Mouse (Mus musculus): ENCODE data around the gene Urb2. TPM values are rescaled to one million over a fixed set of nuclear protein-coding genes. Genes with fewer than 3 reads are reported as not detected.
"Not testable (repeated sequence)": the region's sequence is repeated elsewhere in the genome, so short reads cannot be mapped to it uniquely, and the experiment has no call there.

Urb2 gene
- polyA plus RNA-seq, 2 experiments: 6.7 to 11.9 TPM

DNA sequence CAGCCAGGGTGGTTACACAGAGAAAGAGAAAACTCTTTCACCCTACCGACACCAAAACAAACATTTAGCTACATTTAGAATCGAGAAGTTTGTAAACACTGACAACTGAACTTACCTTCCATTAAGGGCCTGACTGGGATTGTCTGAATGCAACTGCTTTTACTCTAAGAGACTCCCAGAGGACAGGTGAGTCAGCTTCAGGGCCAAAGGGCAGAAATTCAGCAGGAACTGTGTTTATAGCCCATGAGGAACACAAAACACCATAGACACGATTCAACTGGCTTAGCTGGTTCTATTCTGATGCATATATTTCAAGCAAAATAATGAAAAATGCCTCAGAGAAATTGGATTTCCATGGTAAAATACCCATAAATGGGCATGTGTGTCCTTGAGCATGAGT is 6.6 kb upstream of the Urb2 start:
- Histone ChIP-seq H3K27ac (replicated peaks; ENCODE audit: low read depth, low read length) (no peak overlapping the region), H3K27me3 (ENCODE audit: control insufficient read depth, insufficient read depth, low read length) (no peaks in the 10 kb centered on the region), H3K36me3 (ENCODE audit: control insufficient read depth, insufficient read depth, low read length) (peaks cover under 1% of the 10 kb centered on the region; the same call in 1 of the 2 replicates), H3K4me3 (replicated peaks; ENCODE audit: low read length) (no peak overlapping the region), H3K4me2 (replicated peaks; ENCODE audit: low read depth, low read length, severe bottlenecking) (no peak overlapping the region), H3K4me1 (ENCODE audit: control insufficient read depth, insufficient read depth, low read length) (peaks cover 11% of the 10 kb centered on the region), H3K9ac (ENCODE audit: low read depth, low read length, severe bottlenecking) (no peak overlapping the region), H3K9me3 (ENCODE audit: control insufficient read depth, low read length) (no peaks in the 10 kb centered on the region)
- no peak for TF ChIP-seq POLR2A (IDR thresholded peaks at IDR 0.05; ENCODE audit: borderline replicate concordance, extremely low read depth, insufficient read depth, insufficient read length)
- no peak for DNase-seq (ENCODE audit: low spot score)
- no peak for ATAC-seq (ENCODE audit: low FRiP score, low read depth)
- WGBS: 80% methylated on average over 3 of the region's 3 CpGs

DNA sequence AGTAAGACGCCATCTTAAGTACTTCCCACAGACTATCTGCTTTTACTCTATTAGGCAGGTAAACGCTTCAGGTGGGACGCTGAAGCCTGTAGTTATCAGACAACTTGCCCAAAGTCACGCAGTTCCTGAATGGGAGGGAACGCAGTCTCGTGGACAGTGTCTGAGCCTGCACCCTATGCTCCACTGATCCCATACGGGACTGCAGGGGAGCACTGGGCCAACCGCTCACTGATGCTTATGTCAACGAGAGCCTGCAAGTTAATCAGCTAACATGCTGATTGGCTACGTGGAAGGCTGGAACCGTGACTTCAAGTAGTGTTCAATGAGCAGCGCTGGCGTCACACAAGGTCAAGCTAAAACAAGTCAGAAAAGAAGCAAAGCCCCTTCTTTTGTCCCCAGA is 1.5 kb upstream of the Urb2 start:
- 34% methylated on average over 13 of the region's 13 CpGs for WGBS
- H3K27me3 ChIP-seq (ENCODE audit: control insufficient read depth, insufficient read depth, low read length): no peaks in the 10 kb centered on the region
- peaks cover 8% of the 10 kb centered on the region for H3K36me3 ChIP-seq (ENCODE audit: control insufficient read depth, insufficient read depth, low read length)
- H3K9me3 ChIP-seq (ENCODE audit: control insufficient read depth, low read length): no peaks in the 10 kb centered on the region
- TF ChIP-seq POLR2A (IDR thresholded peaks at IDR 0.05; ENCODE audit: borderline replicate concordance, extremely low read depth, insufficient read depth, insufficient read length): no peak
- H3K4me2 ChIP-seq (replicated peaks; ENCODE audit: low read depth, low read length, severe bottlenecking): peak overlapping the region; percentile 66
- H3K4me3 ChIP-seq (replicated peaks; ENCODE audit: low read length): peak overlapping the region; percentile 79
- H3K27ac ChIP-seq (replicated peaks; ENCODE audit: low read depth, low read length): no peak overlapping the region
- no peak for DNase-seq (ENCODE audit: low spot score)
- peak overlapping the region; percentile 84 for H3K9ac ChIP-seq (ENCODE audit: low read depth, low read length, severe bottlenecking)
- no peak for ATAC-seq (ENCODE audit: low FRiP score, low read depth)
- peaks cover 26% of the 10 kb centered on the region for H3K4me1 ChIP-seq (ENCODE audit: control insufficient read depth, insufficient read depth, low read length)

DNA sequence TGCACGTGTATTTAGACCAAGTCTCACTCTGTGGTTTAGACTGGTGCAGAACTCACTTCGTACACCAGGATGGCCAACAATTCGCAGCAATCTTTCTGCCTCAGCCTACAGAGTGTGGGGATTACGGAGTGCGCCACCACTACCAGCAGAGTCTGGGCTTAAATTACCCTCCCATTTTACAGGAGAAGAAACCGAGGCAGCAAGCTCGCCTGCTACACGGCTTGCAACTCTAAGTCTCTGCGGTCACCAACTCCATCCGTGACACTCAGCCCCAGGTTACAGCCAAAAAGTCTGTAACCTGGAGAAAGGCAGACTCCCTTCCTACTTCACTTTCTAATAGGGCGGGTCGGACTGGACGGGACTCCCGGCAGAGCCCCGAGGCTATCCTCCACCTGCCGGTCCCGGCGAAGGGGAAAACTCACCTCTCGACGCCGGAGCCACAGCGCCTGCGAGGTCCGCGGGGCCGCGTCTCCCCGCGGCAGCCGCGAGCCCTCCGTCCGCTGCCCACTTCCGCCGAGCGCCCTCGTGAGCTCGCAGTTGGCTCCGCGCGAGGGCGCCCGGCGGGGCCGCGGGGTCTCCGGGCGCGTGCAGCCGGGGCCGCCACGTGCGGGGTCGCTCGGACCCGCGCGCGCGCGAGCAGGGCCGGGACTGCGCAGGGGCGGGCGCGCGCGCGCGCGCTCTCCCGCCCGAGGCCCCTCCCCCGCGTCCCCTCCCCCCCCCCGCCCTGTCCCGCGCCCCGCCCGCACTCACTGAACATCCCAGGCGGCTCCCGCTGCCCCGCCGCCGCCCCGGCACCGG is 670 bp upstream of the Urb2 start:
- peak overlapping the region; percentile 79 for H3K4me3 ChIP-seq (replicated peaks; ENCODE audit: low read length)
- peak; percentile 90 for ATAC-seq (ENCODE audit: low FRiP score, low read depth)
- 0 out of 2 replicates have a peak, but pooled peaks have one; percentile 15 for TF ChIP-seq POLR2A (IDR thresholded peaks at IDR 0.05; ENCODE audit: borderline replicate concordance, extremely low read depth, insufficient read depth, insufficient read length)
- peak overlapping the region; percentile 84 for H3K9ac ChIP-seq (ENCODE audit: low read depth, low read length, severe bottlenecking)
- H3K9me3 ChIP-seq (ENCODE audit: control insufficient read depth, low read length): no peaks in the 10 kb centered on the region
- DNase-seq (ENCODE audit: low spot score): peak; percentile 64
- 4% methylated on average over 30 of the region's 87 CpGs for WGBS
- no peaks in the 10 kb centered on the region for H3K27me3 ChIP-seq (ENCODE audit: control insufficient read depth, insufficient read depth, low read length)
- peak overlapping the region; percentile 87 for H3K27ac ChIP-seq (replicated peaks; ENCODE audit: low read depth, low read length)
- H3K4me1 ChIP-seq (ENCODE audit: control insufficient read depth, insufficient read depth, low read length): peaks cover 26% of the 10 kb centered on the region
- peak overlapping the region; percentile 66 for H3K4me2 ChIP-seq (replicated peaks; ENCODE audit: low read depth, low read length, severe bottlenecking)
- H3K36me3 ChIP-seq (ENCODE audit: control insufficient read depth, insufficient read depth, low read length): peaks cover 12% of the 10 kb centered on the region

DNA sequence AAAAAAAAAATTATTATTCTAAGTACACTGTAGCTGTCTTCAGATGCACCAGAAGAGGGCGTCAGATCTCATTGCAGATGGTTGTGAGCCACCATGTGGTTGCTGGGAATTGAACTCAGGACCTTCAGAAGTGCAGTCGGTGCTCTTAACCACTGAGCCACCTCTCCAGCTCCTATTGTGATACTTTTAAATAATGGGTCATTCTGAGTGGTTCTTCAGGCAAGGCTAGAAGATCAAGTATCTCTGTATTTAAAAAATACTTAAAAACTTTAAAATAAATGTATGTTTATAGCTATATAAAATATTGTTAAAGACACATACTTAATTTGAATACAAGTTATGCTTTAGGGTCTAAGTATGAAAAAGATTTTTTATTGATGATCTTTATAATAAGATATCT is 5.0 kb downstream of the Urb2 start:
- not testable (repeated sequence) for H3K27ac ChIP-seq (replicated peaks; ENCODE audit: low read depth, low read length); H3K9me3 ChIP-seq (ENCODE audit: control insufficient read depth, low read length); H3K4me1 ChIP-seq (ENCODE audit: control insufficient read depth, insufficient read depth, low read length); H3K9ac ChIP-seq (ENCODE audit: low read depth, low read length, severe bottlenecking); ATAC-seq (ENCODE audit: low FRiP score, low read depth); H3K4me2 ChIP-seq (replicated peaks; ENCODE audit: low read depth, low read length, severe bottlenecking); H3K27me3 ChIP-seq (ENCODE audit: control insufficient read depth, insufficient read depth, low read length); H3K4me3 ChIP-seq (replicated peaks; ENCODE audit: low read length); DNase-seq (ENCODE audit: low spot score)
- WGBS: 83% methylated on average over 2 of the region's 2 CpGs
- H3K36me3 ChIP-seq (ENCODE audit: control insufficient read depth, insufficient read depth, low read length): peaks cover 61% of the 10 kb centered on the region

DNA sequence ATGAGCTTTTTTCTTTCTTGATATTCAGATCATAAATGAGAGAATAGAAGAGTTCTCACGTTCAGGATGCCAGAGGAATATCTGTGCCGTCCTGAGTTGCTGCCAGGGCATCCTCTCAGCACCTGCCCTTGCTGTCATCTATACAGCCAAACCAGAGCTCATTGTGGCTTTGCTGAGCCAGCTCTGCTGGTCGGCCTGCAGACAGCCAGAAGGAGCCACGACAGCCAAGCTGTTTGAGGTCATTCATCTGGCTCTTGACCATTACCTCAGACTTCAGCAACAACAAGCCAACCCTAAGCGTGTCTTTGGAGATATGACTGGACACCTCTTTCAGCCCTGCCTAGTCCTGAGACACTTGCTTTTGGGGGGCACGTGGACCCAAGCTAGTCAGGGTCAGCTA is 6.5 kb downstream of the Urb2 start:
- Histone ChIP-seq H3K4me2 (replicated peaks; ENCODE audit: low read depth, low read length, severe bottlenecking) (no peak overlapping the region), H3K36me3 (ENCODE audit: control insufficient read depth, insufficient read depth, low read length) (peaks cover 64% of the 10 kb centered on the region), H3K4me1 (ENCODE audit: control insufficient read depth, insufficient read depth, low read length) (no peaks in the 10 kb centered on the region), H3K9me3 (ENCODE audit: control insufficient read depth, low read length) (no peaks in the 10 kb centered on the region), H3K9ac (ENCODE audit: low read depth, low read length, severe bottlenecking) (no peak overlapping the region), H3K27ac (replicated peaks; ENCODE audit: low read depth, low read length) (no peak overlapping the region), H3K27me3 (ENCODE audit: control insufficient read depth, insufficient read depth, low read length) (no peaks in the 10 kb centered on the region), H3K4me3 (replicated peaks; ENCODE audit: low read length) (no peak overlapping the region)
- no peak for TF ChIP-seq POLR2A (IDR thresholded peaks at IDR 0.05; ENCODE audit: borderline replicate concordance, extremely low read depth, insufficient read depth, insufficient read length)
- no peak for ATAC-seq (ENCODE audit: low FRiP score, low read depth)
- no peak for DNase-seq (ENCODE audit: low spot score)
- WGBS: 88% methylated on average over 6 of the region's 6 CpGs
